Mouse (Mus musculus) T-cell, adult 2 months (primary cell): ENCODE results near the gene Atxn2l.

Experiments used
- DNase-seq: peaks from one replicate; pipeline ENCODE4 v3.0.0; 2022; ENCODE audit warnings: low spot score

Gene Atxn2l

DNA sequence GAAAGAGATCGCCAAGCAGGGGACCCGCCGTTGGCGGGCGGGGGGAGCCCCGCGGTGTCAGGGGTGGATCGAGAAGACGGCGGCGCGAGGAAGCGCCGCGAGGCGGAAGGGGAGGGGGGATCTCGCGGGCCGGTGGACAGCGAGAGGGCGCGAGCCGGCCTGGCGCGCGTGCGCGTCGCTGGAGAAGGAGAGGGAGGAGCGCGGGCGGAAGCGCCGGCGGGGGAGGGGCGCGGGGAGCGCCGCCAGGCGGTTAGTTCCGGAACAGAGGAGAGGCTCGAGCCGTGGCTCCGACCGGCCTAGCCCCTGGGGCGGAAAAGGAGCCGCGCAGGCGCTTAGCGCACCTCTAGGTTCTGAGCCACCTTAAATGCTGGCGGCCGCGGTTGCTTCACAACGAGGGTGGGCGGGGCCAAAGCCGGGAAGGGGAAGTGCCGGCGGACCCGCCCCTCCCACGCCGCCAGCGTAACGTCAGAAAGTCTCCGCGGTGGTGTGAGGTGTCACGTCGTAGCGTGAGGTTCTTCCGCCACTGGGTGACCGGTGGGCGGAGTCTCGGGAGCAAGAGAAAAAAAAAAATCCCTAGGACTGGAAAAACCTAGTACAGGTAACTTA lies at the start of gene Atxn2l:
Atxn2l (minus strand) TSS at position 165 of the 606 bp plus-strand sequence.
- peak; percentile 99 for DNase-seq

DNA sequence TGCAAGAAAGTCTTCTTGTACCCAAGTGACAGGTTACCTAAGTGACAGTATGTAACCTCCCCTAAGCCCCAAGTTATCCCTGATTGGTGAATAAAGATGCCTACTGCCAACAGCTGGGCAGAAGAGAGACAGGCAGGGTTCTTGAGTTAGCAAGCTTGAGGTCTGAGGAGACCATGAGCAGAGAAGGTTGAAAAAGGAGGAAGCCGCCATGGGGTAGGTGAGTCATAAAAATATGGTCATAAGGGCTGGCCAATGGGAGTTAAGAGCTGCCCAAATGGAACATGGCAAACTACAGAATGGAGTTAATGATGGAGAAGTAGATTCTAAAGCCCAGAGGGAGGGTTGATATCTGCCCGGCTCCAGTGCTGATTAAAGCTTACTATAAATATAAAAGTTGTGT lies 42.4 kb upstream of the Atxn2l start:
- DNase-seq = no peak

DNA sequence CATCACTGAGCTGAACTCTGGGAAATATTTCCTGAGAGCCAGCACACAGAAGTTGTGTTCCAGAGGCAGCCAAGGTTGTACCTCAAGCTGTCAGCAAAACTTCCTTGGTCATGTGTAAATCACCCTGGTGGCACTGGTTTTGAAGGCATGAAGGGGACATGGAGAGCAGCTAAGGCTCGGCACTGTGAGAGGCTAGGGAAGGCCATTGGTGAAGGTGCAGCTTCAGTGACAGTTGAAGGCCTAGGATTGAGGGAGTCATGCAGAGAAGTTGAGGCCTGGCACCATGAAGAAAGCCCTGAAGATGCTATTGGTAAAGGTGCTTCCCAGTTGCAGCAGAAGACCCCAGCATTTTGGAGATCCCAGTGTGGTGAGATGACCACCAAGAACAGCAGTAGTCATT lies 38.4 kb upstream of the Atxn2l start:
- DNase-seq = no peak

DNA sequence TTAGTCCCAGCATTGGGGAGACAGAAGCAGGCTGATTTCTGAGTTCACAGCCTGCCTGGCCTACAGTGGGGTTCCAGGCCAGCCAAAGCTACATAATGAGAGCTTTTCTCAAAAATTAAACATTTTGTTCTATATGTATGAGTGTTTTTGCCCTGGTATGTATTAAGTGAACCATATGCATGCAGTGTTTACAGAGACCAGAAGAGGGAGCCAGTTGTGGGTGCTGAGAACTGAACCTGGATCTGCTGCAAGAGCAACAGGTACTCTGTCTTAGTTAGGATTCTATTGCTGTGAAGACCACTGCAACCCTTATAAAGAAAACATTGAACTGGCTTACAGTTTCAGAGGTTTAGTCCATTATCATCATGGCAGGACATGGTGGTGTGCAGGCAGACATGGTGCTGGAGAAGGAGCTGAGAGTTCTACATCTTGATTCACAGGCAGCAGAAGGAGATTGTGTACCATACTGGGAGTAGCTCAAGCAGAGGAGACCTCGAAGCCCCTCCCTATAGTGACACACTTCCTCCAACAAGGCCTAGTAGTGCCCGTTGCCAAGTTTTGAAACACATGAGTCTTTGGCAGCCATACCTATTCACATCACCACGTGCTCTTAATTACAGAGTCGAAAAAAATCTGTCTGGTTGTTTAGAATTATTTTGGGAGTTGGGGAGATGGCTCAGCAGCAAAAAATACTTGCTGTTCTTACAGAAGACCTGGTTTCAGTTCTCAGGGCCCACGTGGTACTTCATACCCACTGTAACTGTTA lies 34.8 kb upstream of the Atxn2l start:
- DNase-seq = peak; percentile 43

DNA sequence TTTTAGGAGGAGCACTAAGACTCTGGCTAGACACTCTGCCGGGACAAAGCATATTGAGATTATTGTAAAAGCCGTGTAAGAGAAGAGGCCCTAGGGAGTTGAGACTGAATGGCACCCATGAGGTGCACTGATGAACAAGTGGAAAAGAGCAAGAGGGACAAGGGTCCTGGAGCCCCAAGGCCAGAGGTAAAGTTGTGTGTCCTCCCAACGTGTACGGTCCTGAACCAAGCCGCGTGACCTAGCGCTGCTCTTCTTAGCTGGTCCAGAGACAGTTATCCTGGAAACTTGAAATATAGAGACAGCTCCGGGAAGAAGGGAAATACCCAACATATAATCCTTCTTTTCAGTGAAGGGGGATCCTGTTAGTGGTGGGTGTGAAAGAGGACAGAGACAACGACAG lies 33.2 kb upstream of the Atxn2l start:
- no peak for DNase-seq

DNA sequence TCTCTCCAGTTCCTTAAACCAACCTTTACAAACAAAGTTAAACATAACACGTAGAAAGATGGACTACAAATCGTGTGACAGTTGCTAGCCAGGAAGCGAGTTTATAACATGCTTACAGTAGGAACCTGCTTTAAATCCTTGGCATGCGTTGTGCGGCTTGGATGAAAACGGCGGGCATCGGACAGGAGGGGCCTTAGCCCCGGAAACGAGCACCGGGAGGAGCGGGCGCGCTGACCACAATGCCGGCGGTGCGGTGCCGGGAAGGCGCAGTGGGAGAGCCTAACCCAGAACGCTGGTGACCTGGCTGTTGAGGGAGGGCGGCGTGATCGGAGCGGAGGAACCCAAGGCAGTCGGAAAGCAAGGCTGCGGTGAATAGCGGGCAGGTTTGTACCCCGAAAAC lies 32.5 kb upstream of the Atxn2l start:
- no peak for DNase-seq

DNA sequence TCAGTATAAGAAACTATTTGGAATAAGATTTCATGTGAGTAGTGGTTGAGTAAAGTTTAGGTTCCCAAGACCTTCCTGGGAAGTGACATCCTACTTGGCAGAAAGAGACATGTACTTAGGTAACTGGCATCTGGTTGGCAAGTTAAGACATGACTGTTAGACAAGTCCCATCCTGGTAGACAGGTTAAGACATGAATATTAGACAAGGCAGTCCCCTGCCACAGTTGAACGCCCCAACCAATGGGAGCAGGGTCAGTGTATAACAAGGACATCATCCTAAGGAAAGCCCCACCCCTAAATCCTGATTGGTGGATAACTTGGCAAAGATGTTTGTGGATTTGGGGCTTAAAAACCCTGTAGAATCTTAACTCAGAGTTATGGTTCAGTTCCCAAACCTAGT lies 30.2 kb upstream of the Atxn2l start:
- no peak for DNase-seq

DNA sequence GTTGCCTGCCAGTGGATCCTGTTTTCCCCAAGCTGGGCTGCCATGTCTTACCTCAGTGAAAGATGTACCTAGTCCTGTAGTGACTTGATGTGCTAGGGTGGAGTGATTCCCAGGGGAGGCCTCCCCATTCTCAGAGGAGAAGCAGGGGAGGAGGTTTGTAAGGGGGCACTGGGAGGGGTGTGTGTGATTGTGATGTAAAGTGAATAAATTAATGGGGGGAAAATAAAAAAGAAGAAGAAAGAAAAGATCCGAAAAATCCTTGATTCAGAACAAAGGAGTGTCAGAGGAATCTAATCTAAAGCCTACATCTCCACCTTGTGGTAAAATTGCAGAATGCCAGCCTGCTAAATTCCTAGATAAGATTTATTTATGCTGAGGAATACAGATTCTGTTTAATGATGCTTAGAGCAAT lies 24.9 kb upstream of the Atxn2l start:
- peak; percentile 47 for DNase-seq

DNA sequence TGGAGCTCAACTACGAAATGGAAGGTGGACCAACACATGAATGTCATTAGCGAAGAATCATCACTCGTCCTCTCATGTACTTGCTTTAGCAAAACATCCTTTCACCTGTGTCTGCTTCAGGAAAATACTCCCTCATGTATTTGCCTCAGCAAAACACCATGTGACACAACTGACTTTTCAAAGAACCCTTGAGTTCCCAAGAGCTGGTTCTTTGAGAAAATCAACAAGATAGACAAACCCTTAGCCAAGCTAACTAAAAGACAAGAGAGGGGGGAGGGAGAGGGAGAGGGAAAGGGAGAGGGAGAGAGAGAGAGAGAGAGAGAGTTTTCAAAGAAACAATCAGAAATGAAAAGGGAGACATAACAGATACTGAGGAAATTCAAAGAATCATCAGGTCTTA lies 20.1 kb upstream of the Atxn2l start:
- no peak for DNase-seq

DNA sequence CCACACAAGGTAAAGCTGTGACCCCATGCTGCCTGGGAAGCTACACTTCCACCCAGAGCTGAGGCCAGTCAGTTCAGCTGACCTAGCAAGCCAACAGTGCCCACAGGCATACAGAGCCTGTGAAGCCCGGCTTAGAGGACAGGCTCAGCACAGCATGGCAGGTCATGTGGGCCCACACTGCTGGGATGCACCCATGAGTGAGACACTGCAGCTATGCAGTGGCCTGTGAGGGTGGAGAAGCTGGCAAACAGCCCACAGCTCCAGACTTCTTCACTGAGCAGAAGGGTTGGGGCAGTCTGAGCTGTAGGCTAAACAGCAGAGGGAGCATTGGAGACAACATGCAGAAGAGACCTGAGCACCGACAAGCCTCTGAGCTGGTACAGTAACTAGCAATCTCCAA lies 16.3 kb upstream of the Atxn2l start:
- DNase-seq = no peak

DNA sequence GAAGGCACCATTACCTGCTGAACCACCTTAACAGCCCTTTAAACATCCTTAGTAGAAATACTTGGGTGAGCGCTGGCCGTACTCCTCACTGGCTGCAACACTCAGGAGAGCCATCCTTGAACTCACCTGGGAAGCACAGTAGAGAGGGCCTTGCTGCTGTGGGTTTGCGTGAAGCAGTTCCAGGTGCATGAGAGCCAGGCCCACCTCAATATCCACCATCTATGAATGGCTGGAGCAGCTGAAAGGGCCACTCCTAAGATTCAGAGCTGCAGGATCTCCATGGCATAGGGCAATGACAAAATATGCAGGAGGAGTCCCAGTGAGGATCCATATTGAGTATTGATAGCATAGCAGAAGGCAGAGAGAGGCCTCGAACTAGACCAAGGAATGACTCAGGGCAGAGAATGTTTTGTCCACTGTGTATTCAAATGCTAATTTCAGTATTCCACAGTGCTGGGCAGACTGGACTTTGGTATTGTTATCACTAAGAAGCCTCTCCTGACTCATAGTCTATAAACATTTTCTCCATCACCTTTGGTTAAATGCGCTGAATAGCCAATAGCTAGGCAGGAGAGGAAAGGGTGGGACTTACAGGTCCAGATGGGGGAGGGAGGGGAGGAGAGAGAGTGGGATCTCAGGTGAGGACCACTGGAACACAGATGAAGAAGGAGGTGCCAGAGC lies 15.2 kb upstream of the Atxn2l start:
- no peak for DNase-seq

DNA sequence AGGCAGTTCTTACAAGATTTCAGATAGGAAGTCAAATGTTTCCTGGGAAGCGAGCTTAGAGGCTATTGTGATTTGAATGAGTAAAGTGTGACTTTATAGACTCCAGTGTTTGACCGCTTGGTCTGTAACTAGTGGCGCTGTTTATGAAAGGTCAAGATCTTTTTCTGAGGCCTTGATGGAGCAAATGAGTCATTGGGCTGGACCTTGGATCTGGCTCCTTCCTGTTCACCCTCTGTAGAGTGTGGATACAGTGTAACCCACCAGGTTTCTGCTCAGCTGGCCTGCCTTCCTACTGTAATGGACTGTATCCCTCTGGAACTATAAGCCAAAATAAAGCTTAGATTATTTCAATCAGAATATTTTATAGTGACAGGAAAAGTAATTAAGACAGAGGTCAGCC lies 8.1 kb upstream of the Atxn2l start:
- DNase-seq = no peak

DNA sequence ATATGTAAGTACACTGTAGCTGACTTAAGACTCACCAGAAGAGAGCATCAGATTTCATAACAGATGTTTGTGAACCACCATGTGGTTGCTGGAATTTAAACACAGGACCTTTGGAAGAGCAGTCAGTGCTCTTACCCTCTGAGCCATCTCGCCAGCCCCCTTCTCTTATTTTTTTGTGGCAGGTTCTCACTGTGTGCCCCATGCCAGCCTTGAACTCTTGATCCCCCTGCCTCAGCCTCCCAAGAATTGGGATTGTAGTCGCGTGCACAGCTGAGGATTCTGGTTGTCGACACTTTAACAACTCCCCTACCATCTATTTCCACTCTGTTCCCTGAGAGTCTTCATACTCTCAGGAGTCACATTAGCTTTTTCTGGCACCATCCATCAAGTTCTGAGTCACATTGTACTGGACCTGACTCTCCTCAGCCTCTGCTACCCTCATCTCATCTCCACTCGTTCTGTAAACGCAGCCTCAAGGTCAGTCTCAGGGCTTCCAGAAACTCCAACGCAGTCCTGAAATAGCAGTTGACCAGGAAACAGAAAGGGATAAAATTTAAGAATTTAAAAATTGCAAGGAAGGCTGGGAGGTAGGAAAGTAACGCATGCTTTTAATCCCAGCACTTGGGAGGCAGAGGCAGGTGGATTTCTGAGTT lies 4.0 kb upstream of the Atxn2l start:
- DNase-seq = no peak

DNA sequence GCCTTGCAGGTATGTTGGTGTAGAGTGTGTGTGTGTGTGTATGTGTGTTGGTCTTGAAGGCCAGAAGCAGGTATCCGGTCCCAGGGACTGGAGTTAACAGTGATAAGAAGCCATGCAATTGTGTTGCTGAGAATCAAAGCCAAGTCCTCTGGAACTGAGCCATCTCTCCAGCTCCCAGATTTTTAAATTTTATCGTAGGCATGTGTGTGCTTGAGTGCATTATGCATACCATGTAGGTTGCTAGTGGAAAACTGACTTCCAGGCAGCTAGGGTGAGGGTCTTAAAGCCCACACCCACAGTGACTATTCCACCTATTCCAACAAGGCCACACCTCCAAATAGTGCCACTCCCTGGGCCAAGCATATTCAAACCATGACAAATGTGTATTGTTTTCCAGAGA lies 1.7 kb upstream of the Atxn2l start:
- DNase-seq = no peak

DNA sequence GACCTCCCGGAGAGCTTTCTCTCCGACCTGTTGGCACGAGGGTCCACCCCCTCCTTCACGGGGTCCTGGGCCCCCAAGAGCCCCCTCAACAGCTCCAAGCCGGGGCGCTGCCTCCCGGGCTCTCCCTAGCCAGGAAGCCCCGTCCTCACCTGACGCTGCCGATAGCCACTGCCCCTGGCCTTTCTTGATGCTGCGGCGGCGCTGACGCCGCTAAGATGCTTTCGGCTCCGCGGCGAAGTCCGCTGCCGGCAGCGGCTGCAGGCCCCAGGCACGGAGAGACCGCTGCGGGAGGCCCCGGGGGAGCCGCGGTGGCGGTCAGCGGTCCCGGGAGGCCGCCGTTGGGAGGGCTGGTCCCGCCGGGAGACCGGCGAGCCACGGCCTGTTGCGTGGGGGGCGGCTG lies 486 bp downstream of the Atxn2l start:
- DNase-seq = no peak

DNA sequence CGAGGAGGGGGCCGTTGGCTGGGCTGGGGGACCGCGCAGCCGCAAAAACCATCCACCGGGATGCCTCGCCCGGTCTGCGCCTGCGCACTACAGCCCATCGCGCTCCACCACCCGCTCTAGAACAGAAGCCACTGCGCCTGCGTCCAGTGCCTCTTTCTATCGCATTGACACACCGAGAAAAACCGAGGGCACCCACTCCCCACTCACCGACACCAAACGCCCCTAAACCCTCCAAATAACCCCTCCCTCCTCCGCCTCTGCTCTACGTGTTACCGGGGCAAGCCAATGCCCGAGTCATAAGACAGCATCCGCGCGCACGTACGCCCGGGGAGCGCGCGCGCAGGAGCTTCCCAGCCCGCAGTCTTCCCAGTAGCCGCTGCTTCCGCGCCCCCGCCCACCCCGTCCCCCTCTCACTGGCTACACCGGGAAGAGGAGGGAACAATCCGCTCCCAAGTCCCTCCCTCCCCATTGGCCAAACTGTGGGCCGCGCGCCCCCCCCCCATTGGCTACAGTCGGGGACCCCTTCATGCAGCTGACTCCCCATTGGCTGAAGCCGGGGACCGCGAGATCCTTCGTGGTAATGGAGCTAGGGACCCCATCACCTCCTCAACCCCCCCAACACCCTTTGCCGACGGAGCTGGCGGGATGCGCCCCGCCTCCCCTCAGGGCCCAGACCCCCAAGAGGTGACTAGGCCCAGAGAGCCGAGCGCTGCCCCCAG lies 1.1 kb downstream of the Atxn2l start:
- peak; percentile 86 for DNase-seq

DNA sequence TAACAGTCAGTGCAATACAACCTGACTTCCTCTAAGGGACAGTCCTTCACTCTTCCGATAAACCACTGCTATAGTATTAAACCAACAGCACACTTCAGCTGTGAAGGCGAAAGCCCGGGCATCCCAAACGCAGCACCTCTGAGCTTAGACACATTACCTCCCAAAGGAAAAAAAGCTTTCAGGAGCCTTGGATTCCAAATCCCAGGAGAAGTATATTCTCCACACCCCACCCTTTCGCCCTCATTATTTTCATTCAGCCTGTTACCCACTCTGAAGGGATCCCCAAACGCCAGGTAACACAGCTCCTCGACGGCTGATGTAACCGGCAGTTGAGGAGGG lies 1.6 kb downstream of the Atxn2l start:
- DNase-seq = no peak

DNA sequence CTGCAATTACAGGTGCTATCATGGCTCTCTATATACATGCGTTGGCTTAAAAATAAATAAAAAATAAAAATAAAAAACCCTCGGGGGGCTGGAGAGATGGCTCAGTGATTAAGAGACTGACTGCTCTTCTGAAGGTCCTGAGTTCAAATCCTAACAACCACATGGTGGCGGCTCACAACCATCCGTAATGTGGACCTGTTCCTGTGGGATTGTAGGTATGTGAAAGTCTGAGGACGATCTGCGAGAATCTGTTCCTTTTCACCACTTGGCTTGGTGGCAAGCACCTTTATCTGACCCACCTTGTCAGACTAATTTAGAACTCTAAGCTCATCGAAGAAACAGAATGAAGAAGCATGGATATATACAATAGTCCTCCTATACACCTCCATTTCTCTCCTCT lies 3.8 kb downstream of the Atxn2l start:
- no peak for DNase-seq

DNA sequence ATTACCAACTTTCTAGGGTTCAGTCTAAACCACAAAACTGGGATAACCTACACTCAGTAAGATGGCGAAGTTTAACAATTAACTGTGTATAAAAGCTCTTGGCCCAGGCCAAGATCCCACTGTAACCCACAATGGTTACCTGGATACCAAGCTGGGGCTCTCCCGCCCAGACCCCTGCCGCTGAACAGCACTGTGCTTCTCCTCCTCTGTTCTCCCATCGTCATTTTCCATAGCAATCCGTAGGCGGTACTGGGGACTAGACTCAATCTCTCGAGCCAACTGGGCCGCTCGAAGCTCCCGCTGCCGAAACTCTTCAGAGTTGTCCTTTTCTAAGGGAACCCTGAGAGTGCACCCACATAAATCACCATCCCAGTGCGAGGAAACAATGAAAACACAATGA lies 5.3 kb downstream of the Atxn2l start:
- DNase-seq = no peak

DNA sequence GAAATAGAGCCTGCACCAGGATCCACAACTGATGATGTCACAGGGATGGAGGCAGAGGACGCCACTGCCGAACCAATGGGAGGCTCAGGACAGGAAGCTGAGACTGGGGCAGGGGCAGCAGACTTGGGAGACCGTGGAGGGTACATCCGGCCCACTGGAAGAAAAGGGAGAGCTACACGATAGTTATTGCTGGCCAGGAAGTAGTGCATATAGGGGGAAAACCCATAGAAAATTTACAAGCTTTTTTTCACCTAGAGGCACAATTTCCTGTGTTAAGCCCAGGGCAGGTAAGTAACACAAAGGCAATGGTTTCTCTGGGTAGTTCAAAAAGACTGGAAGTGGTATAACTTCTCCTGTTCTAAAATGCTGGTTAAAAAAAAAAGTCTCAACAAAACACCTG lies 6.8 kb downstream of the Atxn2l start:
- DNase-seq = no peak

DNA sequence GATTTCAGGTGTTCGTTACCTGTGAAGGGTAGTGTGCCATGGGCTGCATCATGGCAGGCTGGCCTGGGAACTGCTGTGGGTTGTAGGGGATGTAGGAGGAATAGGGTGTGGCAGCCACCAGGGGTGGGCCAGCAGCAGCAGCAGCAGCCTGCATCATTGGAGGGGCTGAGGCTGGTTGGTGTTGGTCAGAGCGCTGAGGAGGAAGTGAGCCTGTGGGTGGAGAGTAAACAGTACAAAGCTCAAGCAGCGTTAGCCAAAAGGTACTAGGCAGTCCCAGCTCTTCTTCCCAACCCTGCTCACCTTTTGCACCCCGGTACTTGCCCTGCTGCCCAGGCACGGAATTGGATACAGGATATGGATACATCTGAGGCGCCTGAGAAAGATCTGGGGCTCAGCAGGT lies 9.1 kb downstream of the Atxn2l start:
- DNase-seq = no peak

DNA sequence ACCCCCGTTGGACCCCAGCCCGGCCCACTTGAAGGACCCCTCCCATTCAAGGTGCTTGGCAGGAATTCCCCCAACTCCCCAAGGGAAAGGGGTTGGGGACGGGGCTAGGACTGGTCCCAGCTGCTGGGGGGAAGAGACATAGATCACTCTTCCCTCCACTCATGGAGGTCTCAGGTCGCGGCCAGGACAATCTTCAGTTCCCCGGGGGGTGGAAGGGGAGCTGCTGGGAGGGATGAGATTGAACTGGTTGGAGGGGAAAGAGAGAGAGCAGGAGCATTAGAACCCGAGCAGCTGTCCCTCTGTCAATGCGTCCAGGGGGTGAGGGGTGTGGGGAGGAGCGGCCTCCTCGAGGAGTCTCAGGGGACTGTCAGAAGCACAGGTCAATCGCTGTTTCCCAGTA lies 11.3 kb downstream of the Atxn2l start:
- DNase-seq = no peak
